Mouse (Mus musculus): ENCODE data around the gene Lrrc4. TPM values are rescaled to one million over a fixed set of nuclear protein-coding genes. Genes with fewer than 3 reads are reported as not detected.

Gene Lrrc4
- polyA plus RNA-seq, 1 experiment from 2014 or later, result 4.7 TPM

- Histone ChIP-seq H3K27me3 (ENCODE audit: control insufficient read depth, insufficient read depth, low read length) (no peaks in the 10 kb centered on the region), H3K9ac (ENCODE audit: low read depth, low read length) (no peak overlapping the region), H3K4me3 (ENCODE audit: low read depth, low read length) (no peak overlapping the region), H3K27ac (ENCODE audit: low read depth, low read length) (no peak overlapping the region), H3K9me3 (ENCODE audit: control insufficient read depth, low read length) (no peaks in the 10 kb centered on the region), H3K36me3 (ENCODE audit: control insufficient read depth, insufficient read depth, low read length) (no peaks in the 10 kb centered on the region), H3K4me1 (replicated peaks; ENCODE audit: control insufficient read depth, insufficient read depth, low read length) (no peaks in the 10 kb centered on the region), H3K4me2 (replicated peaks; ENCODE audit: low read depth, low read length) (no peak overlapping the region)
- DNase-seq (ENCODE audit: low spot score) (no peak), ATAC-seq (ENCODE audit: low FRiP score) (no peak)
- WGBS, result 92% methylated on average over 5 of the region's 5 CpGs
Observed at GRCm38 (mm10) chr6:28663670-28664069, 167.9 kb downstream of the Lrrc4 start.

- 89% methylated on average over 3 of the region's 3 CpGs for WGBS
- DNase-seq (ENCODE audit: low spot score) (no peak), ATAC-seq (ENCODE audit: low FRiP score) (no peak)
- no peak overlapping the region for H3K9ac ChIP-seq (ENCODE audit: low read depth, low read length)
- no peaks in the 10 kb centered on the region for H3K9me3 ChIP-seq (ENCODE audit: control insufficient read depth, low read length)
- H3K27ac ChIP-seq (ENCODE audit: low read depth, low read length), result no peak overlapping the region
- no peaks in the 10 kb centered on the region for H3K4me1 ChIP-seq (replicated peaks; ENCODE audit: control insufficient read depth, insufficient read depth, low read length)
- H3K4me2 ChIP-seq (replicated peaks; ENCODE audit: low read depth, low read length), result no peak overlapping the region
- H3K27me3 ChIP-seq (ENCODE audit: control insufficient read depth, insufficient read depth, low read length), result no peaks in the 10 kb centered on the region
- no peaks in the 10 kb centered on the region for H3K36me3 ChIP-seq (ENCODE audit: control insufficient read depth, insufficient read depth, low read length)
- no peak overlapping the region for H3K4me3 ChIP-seq (ENCODE audit: low read depth, low read length)
Observed at GRCm38 (mm10) chr6:28663004-28663403, 168.5 kb downstream of the Lrrc4 start.

- Histone ChIP-seq H3K4me3 (ENCODE audit: low read depth, low read length) (no peak overlapping the region), H3K27ac (ENCODE audit: low read depth, low read length) (no peak overlapping the region), H3K4me2 (replicated peaks; ENCODE audit: low read depth, low read length) (no peak overlapping the region), H3K9me3 (ENCODE audit: control insufficient read depth, low read length) (no peaks in the 10 kb centered on the region), H3K27me3 (ENCODE audit: control insufficient read depth, insufficient read depth, low read length) (no peaks in the 10 kb centered on the region), H3K4me1 (replicated peaks; ENCODE audit: control insufficient read depth, insufficient read depth, low read length) (no peaks in the 10 kb centered on the region), H3K36me3 (ENCODE audit: control insufficient read depth, insufficient read depth, low read length) (no peaks in the 10 kb centered on the region), H3K9ac (ENCODE audit: low read depth, low read length) (no peak overlapping the region)
- no peak for ATAC-seq (ENCODE audit: low FRiP score)
- no peak for DNase-seq (ENCODE audit: low spot score)
- 96% methylated on average over 5 of the region's 5 CpGs for WGBS
Observed at GRCm38 (mm10) chr6:28656511-28656910, 175.0 kb downstream of the Lrrc4 start.

GRCm38 (mm10) chr6:28645231-28645630 lies 186.3 kb downstream of the Lrrc4 start:
- no peaks in the 10 kb centered on the region for H3K27me3 ChIP-seq (ENCODE audit: control insufficient read depth, insufficient read depth, low read length)
- H3K4me3 ChIP-seq (ENCODE audit: low read depth, low read length), result no peak overlapping the region
- no peaks in the 10 kb centered on the region for H3K4me1 ChIP-seq (replicated peaks; ENCODE audit: control insufficient read depth, insufficient read depth, low read length)
- no peak overlapping the region for H3K4me2 ChIP-seq (replicated peaks; ENCODE audit: low read depth, low read length)
- H3K9ac ChIP-seq (ENCODE audit: low read depth, low read length), result no peak overlapping the region
- no peaks in the 10 kb centered on the region for H3K9me3 ChIP-seq (ENCODE audit: control insufficient read depth, low read length)
- ATAC-seq (ENCODE audit: low FRiP score) (no peak), DNase-seq (ENCODE audit: low spot score) (no peak)
- H3K36me3 ChIP-seq (ENCODE audit: control insufficient read depth, insufficient read depth, low read length), result no peaks in the 10 kb centered on the region
- no peak overlapping the region for H3K27ac ChIP-seq (ENCODE audit: low read depth, low read length)

- no peaks in the 10 kb centered on the region for H3K4me1 ChIP-seq (replicated peaks; ENCODE audit: control insufficient read depth, insufficient read depth, low read length)
- no peak overlapping the region for H3K9ac ChIP-seq (ENCODE audit: low read depth, low read length)
- H3K4me2 ChIP-seq (replicated peaks; ENCODE audit: low read depth, low read length), result no peak overlapping the region
- ATAC-seq (ENCODE audit: low FRiP score) (no peak), DNase-seq (ENCODE audit: low spot score) (no peak)
- H3K27ac ChIP-seq (ENCODE audit: low read depth, low read length), result no peak overlapping the region
- H3K9me3 ChIP-seq (ENCODE audit: control insufficient read depth, low read length), result no peaks in the 10 kb centered on the region
- no peak overlapping the region for H3K4me3 ChIP-seq (ENCODE audit: low read depth, low read length)
- no peaks in the 10 kb centered on the region for H3K36me3 ChIP-seq (ENCODE audit: control insufficient read depth, insufficient read depth, low read length)
- H3K27me3 ChIP-seq (ENCODE audit: control insufficient read depth, insufficient read depth, low read length), result no peaks in the 10 kb centered on the region
- 74% methylated on average over 2 of the region's 2 CpGs for WGBS
Observed at GRCm38 (mm10) chr6:28642909-28643308, 188.6 kb downstream of the Lrrc4 start.

- DNase-seq (ENCODE audit: low spot score) (no peak), ATAC-seq (ENCODE audit: low FRiP score) (no peak)
- Histone ChIP-seq H3K36me3 (ENCODE audit: control insufficient read depth, insufficient read depth, low read length) (no peaks in the 10 kb centered on the region), H3K4me3 (ENCODE audit: low read depth, low read length) (no peak overlapping the region), H3K9ac (ENCODE audit: low read depth, low read length) (no peak overlapping the region), H3K4me2 (replicated peaks; ENCODE audit: low read depth, low read length) (no peak overlapping the region), H3K27me3 (ENCODE audit: control insufficient read depth, insufficient read depth, low read length) (no peaks in the 10 kb centered on the region), H3K9me3 (ENCODE audit: control insufficient read depth, low read length) (no peaks in the 10 kb centered on the region), H3K27ac (ENCODE audit: low read depth, low read length) (no peak overlapping the region), H3K4me1 (replicated peaks; ENCODE audit: control insufficient read depth, insufficient read depth, low read length) (no peaks in the 10 kb centered on the region)
- 95% methylated on average over 5 of the region's 5 CpGs for WGBS
Observed at GRCm38 (mm10) chr6:28640088-28640487, 191.5 kb downstream of the Lrrc4 start.

- ATAC-seq (ENCODE audit: low FRiP score) (no peak), DNase-seq (ENCODE audit: low spot score) (no peak)
- no peaks in the 10 kb centered on the region for H3K36me3 ChIP-seq (ENCODE audit: control insufficient read depth, insufficient read depth, low read length)
- H3K4me1 ChIP-seq (replicated peaks; ENCODE audit: control insufficient read depth, insufficient read depth, low read length), result no peaks in the 10 kb centered on the region
- no peak overlapping the region for H3K4me3 ChIP-seq (ENCODE audit: low read depth, low read length)
- H3K9ac ChIP-seq (ENCODE audit: low read depth, low read length), result no peak overlapping the region
- 77% methylated on average over 6 of the region's 6 CpGs for WGBS
- no peak overlapping the region for H3K27ac ChIP-seq (ENCODE audit: low read depth, low read length)
- H3K9me3 ChIP-seq (ENCODE audit: control insufficient read depth, low read length), result no peaks in the 10 kb centered on the region
- no peak overlapping the region for H3K4me2 ChIP-seq (replicated peaks; ENCODE audit: low read depth, low read length)
- H3K27me3 ChIP-seq (ENCODE audit: control insufficient read depth, insufficient read depth, low read length), result no peaks in the 10 kb centered on the region
Observed at GRCm38 (mm10) chr6:28635531-28636348, 195.8 kb downstream of the Lrrc4 start.

- H3K4me3 ChIP-seq (ENCODE audit: low read depth, low read length), result no peak overlapping the region
- DNase-seq (ENCODE audit: low spot score) (no peak), ATAC-seq (ENCODE audit: low FRiP score) (no peak)
- no peak overlapping the region for H3K4me2 ChIP-seq (replicated peaks; ENCODE audit: low read depth, low read length)
- no peak overlapping the region for H3K27ac ChIP-seq (ENCODE audit: low read depth, low read length)
- H3K9ac ChIP-seq (ENCODE audit: low read depth, low read length), result no peak overlapping the region
- H3K9me3 ChIP-seq (ENCODE audit: control insufficient read depth, low read length), result no peaks in the 10 kb centered on the region
- no peaks in the 10 kb centered on the region for H3K36me3 ChIP-seq (ENCODE audit: control insufficient read depth, insufficient read depth, low read length)
- WGBS, result 75% methylated on average over 1 of the region's 1 CpGs
- no peaks in the 10 kb centered on the region for H3K27me3 ChIP-seq (ENCODE audit: control insufficient read depth, insufficient read depth, low read length)
- no peaks in the 10 kb centered on the region for H3K4me1 ChIP-seq (replicated peaks; ENCODE audit: control insufficient read depth, insufficient read depth, low read length)
Observed at GRCm38 (mm10) chr6:28635092-28635491, 196.5 kb downstream of the Lrrc4 start.

- Histone ChIP-seq H3K4me1 (replicated peaks; ENCODE audit: control insufficient read depth, insufficient read depth, low read length) (no peaks in the 10 kb centered on the region), H3K9ac (ENCODE audit: low read depth, low read length) (no peak overlapping the region), H3K9me3 (ENCODE audit: control insufficient read depth, low read length) (no peaks in the 10 kb centered on the region), H3K4me2 (replicated peaks; ENCODE audit: low read depth, low read length) (no peak overlapping the region), H3K27ac (ENCODE audit: low read depth, low read length) (no peak overlapping the region), H3K4me3 (ENCODE audit: low read depth, low read length) (no peak overlapping the region), H3K36me3 (ENCODE audit: control insufficient read depth, insufficient read depth, low read length) (no peaks in the 10 kb centered on the region), H3K27me3 (ENCODE audit: control insufficient read depth, insufficient read depth, low read length) (no peaks in the 10 kb centered on the region)
- ATAC-seq (ENCODE audit: low FRiP score), result no peak
- WGBS, result 71% methylated on average over 3 of the region's 3 CpGs
- no peak for DNase-seq (ENCODE audit: low spot score)
Observed at GRCm38 (mm10) chr6:28633656-28634055, 197.9 kb downstream of the Lrrc4 start.

All from hindbrain, embryonic 11.5 days (tissue).